Mouse (Mus musculus): ENCODE results near the gene Cmtm2a. TPM values are rescaled to one million over a fixed set of nuclear protein-coding genes. Genes with fewer than 3 reads are reported as not detected.
"Not testable (repeated sequence)": the region's sequence is repeated elsewhere in the genome, so short reads cannot be mapped to it uniquely, and the experiment has no call there.

Gene Cmtm2a
- total RNA-seq, 2 experiments from 2014 or later = not detected

GRCm38 (mm10) chr8:104308341-104308740 lies 15.4 kb upstream of the Cmtm2a start:
- intact Hi-C loops (cut with DNase I); DNase-seq (ENCODE audit: extremely low spot score in 1 of 2, low spot score in 2 of 2): not testable (repeated sequence)

GRCm38 (mm10) chr8:104304962-104305361 lies 12.0 kb upstream of the Cmtm2a start:
- no peak for DNase-seq (ENCODE audit: extremely low spot score in 1 of 2, low spot score in 2 of 2)
- intact Hi-C loops (cut with DNase I) = no loop called here

GRCm38 (mm10) chr8:104302536-104302935 lies 9.6 kb upstream of the Cmtm2a start:
- intact Hi-C loops (cut with DNase I); DNase-seq (ENCODE audit: extremely low spot score in 1 of 2, low spot score in 2 of 2): not testable (repeated sequence)

- DNase-seq (ENCODE audit: extremely low spot score in 1 of 2, low spot score in 2 of 2); intact Hi-C loops (cut with DNase I): not testable (repeated sequence)
Measured at GRCm38 (mm10) chr8:104301577-104301976, 8.6 kb upstream of the Cmtm2a start.

GRCm38 (mm10) chr8:104294396-104294795 lies 1.4 kb upstream of the Cmtm2a start:
- intact Hi-C loops (cut with DNase I) = no loop called here
- DNase-seq (ENCODE audit: extremely low spot score in 1 of 2, low spot score in 2 of 2) = no peak

- intact Hi-C loops (cut with DNase I) = no loop called here
- DNase-seq (ENCODE audit: extremely low spot score in 1 of 2, low spot score in 2 of 2) = no peak
Measured at GRCm38 (mm10) chr8:104268937-104269440, 24.0 kb downstream of the Cmtm2a start.

GRCm38 (mm10) chr8:104268368-104268767 lies 24.6 kb downstream of the Cmtm2a start:
- intact Hi-C loops (cut with DNase I) = no loop called here
- no peak for DNase-seq (ENCODE audit: extremely low spot score in 1 of 2, low spot score in 2 of 2)

GRCm38 (mm10) chr8:104264271-104264935 lies 28.6 kb downstream of the Cmtm2a start:
- intact Hi-C loops (cut with DNase I); DNase-seq (ENCODE audit: extremely low spot score in 1 of 2, low spot score in 2 of 2): not testable (repeated sequence)

GRCm38 (mm10) chr8:104261802-104262201 lies 31.2 kb downstream of the Cmtm2a start:
- DNase-seq (ENCODE audit: extremely low spot score in 1 of 2, low spot score in 2 of 2); intact Hi-C loops (cut with DNase I): not testable (repeated sequence)

- DNase-seq (ENCODE audit: extremely low spot score in 1 of 2, low spot score in 2 of 2) = no peak
Measured at GRCm38 (mm10) chr8:104253016-104253415, 40.0 kb downstream of the Cmtm2a start.

GRCm38 (mm10) chr8:104251461-104251860 lies 41.5 kb downstream of the Cmtm2a start:
- intact Hi-C loops (cut with DNase I) = loop anchor here (5.0 kb wide), 1 partner anchor 91 kb away; no protein-coding TSS in a partner anchor
- no peak for DNase-seq (ENCODE audit: extremely low spot score in 1 of 2, low spot score in 2 of 2)

More at GRCm38 (mm10) chr8:104253016-104253415, 40.0 kb downstream of the Cmtm2a start:
- intact Hi-C loops (cut with DNase I) = loop anchor here (5.0 kb wide), 1 partner anchor 89 kb away; no protein-coding TSS in a partner anchor

- intact Hi-C loops (cut with DNase I) = loop anchor here (5.0 kb wide), 1 partner anchor 92 kb away; no protein-coding TSS in a partner anchor
- DNase-seq (ENCODE audit: extremely low spot score in 1 of 2, low spot score in 2 of 2) = peak; percentile 56 to 87
Measured at GRCm38 (mm10) chr8:104250439-104251367, 42.3 kb downstream of the Cmtm2a start, which contains the start of gene Cklf. Cklf (plus strand) TSS chr8:104250861.

GRCm38 (mm10) chr8:104249442-104249996 lies 43.5 kb downstream of the Cmtm2a start:
- DNase-seq (ENCODE audit: extremely low spot score in 1 of 2, low spot score in 2 of 2) = no peak
- intact Hi-C loops (cut with DNase I) = loop anchor here (10.0 kb wide), 1 partner anchor 185 kb away; no protein-coding TSS in a partner anchor

GRCm38 (mm10) chr8:104248276-104248675 lies 44.7 kb downstream of the Cmtm2a start, which contains the start of gene Tk2:
Tk2 (minus strand) TSS chr8:104248558.
- DNase-seq (ENCODE audit: extremely low spot score in 1 of 2, low spot score in 2 of 2) = peak; percentile 62 to 87
- intact Hi-C loops (cut with DNase I) = loop anchor here (10.0 kb wide), 1 partner anchor 187 kb away; no protein-coding TSS in a partner anchor

- DNase-seq (ENCODE audit: extremely low spot score in 1 of 2, low spot score in 2 of 2) = no peak
- intact Hi-C loops (cut with DNase I) = loop anchor here (10.0 kb wide), 1 partner anchor 187 kb away; no protein-coding TSS in a partner anchor
Measured at GRCm38 (mm10) chr8:104247908-104248275, 45.1 kb downstream of the Cmtm2a start.

GRCm38 (mm10) chr8:104247054-104247907 lies 45.7 kb downstream of the Cmtm2a start:
- intact Hi-C loops (cut with DNase I) = loop anchor here (10.0 kb wide), 1 partner anchor 188 kb away; no protein-coding TSS in a partner anchor

GRCm38 (mm10) chr8:104246621-104247020 lies 46.4 kb downstream of the Cmtm2a start:
- no peak for DNase-seq (ENCODE audit: extremely low spot score in 1 of 2, low spot score in 2 of 2)
- intact Hi-C loops (cut with DNase I) = loop anchor here (10.0 kb wide), 1 partner anchor 188 kb away; no protein-coding TSS in a partner anchor

More at GRCm38 (mm10) chr8:104247054-104247907, 45.7 kb downstream of the Cmtm2a start:
- DNase-seq (ENCODE audit: extremely low spot score in 1 of 2, low spot score in 2 of 2) = peak in 1 of 2 experiments; percentile 57

Measured in left cerebral cortex, postnatal 10 days (tissue).